Mouse (Mus musculus) heart, embryonic 12.5 days (tissue): Measurements from ENCODE around the gene Mov10l1. TPM values are rescaled to one million over a fixed set of nuclear protein-coding genes. Genes with fewer than 3 reads are reported as not detected.

Source experiments
- ATAC-seq: fragments of 200-750 bp; cut with Nextera tagmentation; 2 replicates; pipeline ENCODE4 v1.8.0; 2017; ENCODE audit warnings: moderate TSS enrichment, moderate library complexity; ENCODE audit not compliant: insufficient number of reproducible peaks, low FRiP score
- H3K27ac ChIP-seq: fragments of 300-500 bp; sonication (generic); 2 replicates; pipeline ENCODE4 v1.5.1; 2016; ENCODE audit warnings: mild to moderate bottlenecking, moderate library complexity; ENCODE audit not compliant: poor library complexity, severe bottlenecking
- H3K27me3 ChIP-seq: fragments of 300-500 bp; sonication (generic); replicated peaks from 2 replicates; pipeline ENCODE4 v1.6.1; 2016; ENCODE audit warnings: mild to moderate bottlenecking, moderate library complexity
- H3K36me3 ChIP-seq: fragments of 300-500 bp; sonication (generic); 2 replicates; pipeline ENCODE4 v1.6.1; 2016; ENCODE audit warnings: mild to moderate bottlenecking, moderate library complexity
- H3K4me1 ChIP-seq: fragments of 300-500 bp; sonication (generic); replicated peaks from 2 replicates; pipeline ENCODE4 v1.6.1; 2016; ENCODE audit warnings: mild to moderate bottlenecking
- H3K4me2 ChIP-seq: fragments of 300-500 bp; sonication (generic); 2 replicates; pipeline ENCODE4 v1.6.1; 2016; ENCODE audit warnings: mild to moderate bottlenecking, moderate library complexity
- H3K4me3 ChIP-seq: fragments of 300-500 bp; sonication (generic); 2 replicates; pipeline ENCODE4 v1.5.1; 2016; ENCODE audit warnings: mild to moderate bottlenecking
- H3K9ac ChIP-seq: fragments of 300-500 bp; sonication (generic); 2 replicates; pipeline ENCODE4 v1.6.1; 2016; ENCODE audit warnings: mild to moderate bottlenecking, moderate library complexity
- H3K9me3 ChIP-seq: fragments of 300-500 bp; sonication (generic); replicated peaks from 2 replicates; pipeline ENCODE4 v1.6.1; 2016; ENCODE audit warnings: mild to moderate bottlenecking, moderate library complexity
- WGBS: fragments of 180-500 bp; shearing (Covaris S2); methylation state at CpG from one replicate; pipeline ENCODE4 v1.1.7; 2016; 5-methylcytosine and 5-hydroxymethylcytosine counted together
- polyA plus RNA-seq: library from polyadenylated mRNA; unstranded; fragments of >200 nt; fragmentation: Nextera tagmentation; extraction: Ambion mirVana; gene quantifications from 2 replicates; pipeline ENCODE4 v1.2.1, GENCODE M21; 2016

Mov10l1 gene
- polyA plus RNA-seq, 1 experiment from 2014 or later: 56.9 TPM

- no peaks in the 10 kb centered on the region for H3K4me1 ChIP-seq
Measured at GRCm38 (mm10) chr15:88964070-88964578, 18.6 kb upstream of the Mov10l1 start.

GRCm38 (mm10) chr15:88972300-88972699 is 10.4 kb upstream of the Mov10l1 start:
- ATAC-seq: no peak
- no peaks in the 10 kb centered on the region for H3K36me3 ChIP-seq
- no peaks in the 10 kb centered on the region for H3K4me1 ChIP-seq
- H3K9ac ChIP-seq: no peak overlapping the region
- H3K27ac ChIP-seq: no peak overlapping the region
- no peak overlapping the region for H3K4me2 ChIP-seq
- H3K27me3 ChIP-seq: no peaks in the 10 kb centered on the region
- no peak overlapping the region for H3K4me3 ChIP-seq
- 74% methylated on average over 4 of the region's 4 CpGs for WGBS
- H3K9me3 ChIP-seq: no peaks in the 10 kb centered on the region

More at GRCm38 (mm10) chr15:88964070-88964578, 18.6 kb upstream of the Mov10l1 start:
- Histone ChIP-seq H3K9me3 (no peaks in the 10 kb centered on the region), H3K4me3 (no peak overlapping the region), H3K4me2 (no peak overlapping the region), H3K27ac (no peak overlapping the region), H3K9ac (no peak overlapping the region), H3K27me3 (peaks cover 8% of the 10 kb centered on the region; the same call in 1 of the 2 replicates), H3K36me3 (no peaks in the 10 kb centered on the region)
- no peak for ATAC-seq
- 80% methylated on average over 2 of the region's 2 CpGs for WGBS

GRCm38 (mm10) chr15:88978281-88979137 is 4.2 kb upstream of the Mov10l1 start, which contains the start of gene Mlc1:
TSS of gene Mlc1 (minus strand) at chr15:88979007.
- whole genome bisulfite sequencing: 72% methylated on average over 10 of the region's 10 CpGs

GRCm38 (mm10) chr15:88979138-88979446 is 3.6 kb upstream of the Mov10l1 start:
- Histone ChIP-seq H3K4me2 (no peak overlapping the region), H3K4me3 (no peak overlapping the region), H3K27ac (no peak overlapping the region), H3K27me3 (no peaks in the 10 kb centered on the region), H3K36me3 (no peaks in the 10 kb centered on the region), H3K4me1 (no peaks in the 10 kb centered on the region), H3K9me3 (no peaks in the 10 kb centered on the region), H3K9ac (no peak overlapping the region)
- no peak for ATAC-seq
- 38% methylated on average over 3 of the region's 3 CpGs for WGBS

More at GRCm38 (mm10) chr15:88978281-88979137, 4.2 kb upstream of the Mov10l1 start, which contains the start of gene Mlc1:
- Histone ChIP-seq H3K27ac (no peak within 1 kb of the TSS), H3K36me3 (no peaks in the 10 kb centered on the region), H3K4me1 (no peaks in the 10 kb centered on the region), H3K27me3 (no peaks in the 10 kb centered on the region), H3K9ac (no peak within 1 kb of the TSS), H3K4me2 (no peak within 1 kb of the TSS), H3K4me3 (no peak within 1 kb of the TSS), H3K9me3 (no peaks in the 10 kb centered on the region)
- ATAC-seq: no peak

GRCm38 (mm10) chr15:88989236-88989635 is 6.5 kb downstream of the Mov10l1 start:
- Histone ChIP-seq H3K27me3 (no peaks in the 10 kb centered on the region), H3K9me3 (no peaks in the 10 kb centered on the region), H3K9ac (no peak overlapping the region), H3K4me2 (no peak overlapping the region), H3K36me3 (no peaks in the 10 kb centered on the region), H3K4me1 (peaks cover 3% of the 10 kb centered on the region; the same call in 1 of the 2 replicates), H3K4me3 (no peak overlapping the region), H3K27ac (no peak overlapping the region)
- WGBS: 56% methylated on average over 2 of the region's 2 CpGs
- no peak for ATAC-seq

GRCm38 (mm10) chr15:88998636-88999035 is 15.9 kb downstream of the Mov10l1 start:
- no peak for ATAC-seq
- Histone ChIP-seq H3K4me3 (no peak overlapping the region), H3K9me3 (no peaks in the 10 kb centered on the region), H3K27me3 (no peaks in the 10 kb centered on the region), H3K4me1 (no peaks in the 10 kb centered on the region), H3K4me2 (no peak overlapping the region), H3K27ac (no peak overlapping the region), H3K9ac (no peak overlapping the region), H3K36me3 (no peaks in the 10 kb centered on the region)
- 75% methylated on average over 8 of the region's 8 CpGs for WGBS

- Histone ChIP-seq H3K9ac (no peak overlapping the region), H3K4me1 (no peaks in the 10 kb centered on the region), H3K4me2 (no peak overlapping the region), H3K27ac (no peak overlapping the region), H3K9me3 (no peaks in the 10 kb centered on the region), H3K27me3 (no peaks in the 10 kb centered on the region), H3K36me3 (no peaks in the 10 kb centered on the region), H3K4me3 (no peak overlapping the region)
- 71% methylated on average over 2 of the region's 2 CpGs for WGBS
- no peak for ATAC-seq
Measured at GRCm38 (mm10) chr15:88999124-88999523, 16.4 kb downstream of the Mov10l1 start.

GRCm38 (mm10) chr15:89000367-89000766 is 17.7 kb downstream of the Mov10l1 start:
- H3K9me3 ChIP-seq: no peaks in the 10 kb centered on the region
- no peak overlapping the region for H3K4me3 ChIP-seq
- H3K36me3 ChIP-seq: no peaks in the 10 kb centered on the region
- no peaks in the 10 kb centered on the region; the same call in 1 of the 2 replicates for H3K27me3 ChIP-seq
- H3K9ac ChIP-seq: no peak overlapping the region
- no peaks in the 10 kb centered on the region for H3K4me1 ChIP-seq
- ATAC-seq: no peak
- WGBS: 59% methylated on average over 2 of the region's 2 CpGs
- H3K27ac ChIP-seq: no peak overlapping the region
- H3K4me2 ChIP-seq: no peak overlapping the region

GRCm38 (mm10) chr15:89001245-89001644 is 18.5 kb downstream of the Mov10l1 start:
- Histone ChIP-seq H3K27me3 (no peaks in the 10 kb centered on the region; the same call in 1 of the 2 replicates), H3K27ac (no peak overlapping the region), H3K9ac (no peak overlapping the region), H3K9me3 (no peaks in the 10 kb centered on the region), H3K4me1 (no peaks in the 10 kb centered on the region), H3K36me3 (no peaks in the 10 kb centered on the region), H3K4me3 (no peak overlapping the region), H3K4me2 (no peak overlapping the region)
- no peak for ATAC-seq
- WGBS: 69% methylated on average over 3 of the region's 3 CpGs

- WGBS: 87% methylated on average over 7 of the region's 7 CpGs
- no peaks in the 10 kb centered on the region for H3K9me3 ChIP-seq
Measured at GRCm38 (mm10) chr15:89007002-89007401, 24.3 kb downstream of the Mov10l1 start.

GRCm38 (mm10) chr15:89007781-89008180 is 25.1 kb downstream of the Mov10l1 start:
- no peak for ATAC-seq
- no peak overlapping the region for H3K4me3 ChIP-seq

More at GRCm38 (mm10) chr15:89007002-89007401, 24.3 kb downstream of the Mov10l1 start:
- no peaks in the 10 kb centered on the region; the same call in 1 of the 2 replicates for H3K27me3 ChIP-seq
- H3K4me2 ChIP-seq: no peak overlapping the region
- H3K4me3 ChIP-seq: no peak overlapping the region
- no peaks in the 10 kb centered on the region for H3K36me3 ChIP-seq
- no peak for ATAC-seq
- H3K27ac ChIP-seq: no peak overlapping the region
- no peak overlapping the region for H3K9ac ChIP-seq
- no peaks in the 10 kb centered on the region for H3K4me1 ChIP-seq

More at GRCm38 (mm10) chr15:89007781-89008180, 25.1 kb downstream of the Mov10l1 start:
- no peaks in the 10 kb centered on the region; the same call in 1 of the 2 replicates for H3K27me3 ChIP-seq
- 75% methylated on average over 5 of the region's 5 CpGs for WGBS
- H3K9ac ChIP-seq: no peak overlapping the region
- H3K36me3 ChIP-seq: no peaks in the 10 kb centered on the region
- H3K4me2 ChIP-seq: no peak overlapping the region
- H3K27ac ChIP-seq: no peak overlapping the region
- H3K9me3 ChIP-seq: no peaks in the 10 kb centered on the region
- H3K4me1 ChIP-seq: no peaks in the 10 kb centered on the region
